Mouse (Mus musculus) forebrain, postnatal 0 days (tissue): ENCODE measurements around the gene Atrnl1. TPM values are rescaled to one million over a fixed set of nuclear protein-coding genes. Genes with fewer than 3 reads are reported as not detected.
A peak's percentile ranks its signal among the peaks of the same experiment; 100 is the strongest.

Experiments used
- ATAC-seq: fragments of 200-750 bp; cut with Nextera tagmentation; 2 replicates; pipeline ENCODE4 v1.8.0; 2017; ENCODE audit warnings: mild to moderate bottlenecking, moderate library complexity
- DNase-seq: peaks from one replicate; pipeline ENCODE4 v3.0.0-alpha.2; 2015
- H3K27ac ChIP-seq: fragments of 300-500 bp; sonication (generic); 2 replicates; pipeline ENCODE4 v1.5.1; 2014; ENCODE audit warnings: low read depth, mild to moderate bottlenecking, antibody characterized with exemption, low read length, moderate library complexity, mixed read lengths
- H3K27me3 ChIP-seq: fragments of 300-500 bp; sonication (generic); 2 replicates; pipeline ENCODE4 v1.6.1; 2014; ENCODE audit warnings: mild to moderate bottlenecking, low read length, mixed read lengths; ENCODE audit not compliant: insufficient read depth
- H3K36me3 ChIP-seq: fragments of 300-500 bp; sonication (generic); 2 replicates; pipeline ENCODE4 v1.6.1; 2014; ENCODE audit warnings: mild to moderate bottlenecking, moderate library complexity; ENCODE audit not compliant: insufficient read depth
- H3K4me1 ChIP-seq: fragments of 300-500 bp; sonication (generic); 2 replicates; pipeline ENCODE4 v1.6.1; 2014; ENCODE audit warnings: antibody characterized with exemption; ENCODE audit not compliant: insufficient read depth
- H3K4me2 ChIP-seq: fragments of 300-500 bp; sonication (generic); 2 replicates; pipeline ENCODE4 v1.6.1; 2014; ENCODE audit warnings: low read depth, mild to moderate bottlenecking, moderate library complexity
- H3K4me3 ChIP-seq: fragments of 300-500 bp; sonication (generic); 2 replicates; pipeline ENCODE4 v1.5.1; 2014; ENCODE audit warnings: low read depth, low read length, mixed read lengths
- H3K9ac ChIP-seq: fragments of 300-500 bp; sonication (generic); 2 replicates; pipeline ENCODE4 v1.6.1; 2014; ENCODE audit warnings: mild to moderate bottlenecking
- H3K9me3 ChIP-seq: fragments of 300-500 bp; sonication (generic); 2 replicates; pipeline ENCODE4 v1.6.1; 2016; ENCODE audit warnings: low read length
- CTCF ChIP-seq: sonication (generic); IDR thresholded peaks from 2 replicates; pipeline ENCODE4 v1.5.1; 2016; ENCODE audit warnings: antibody characterized with exemption, control low read depth, low read depth
- WGBS: fragments of 180-500 bp; shearing (Covaris S2); extraction: QIAGEN DNeasy Blood & Tissue Kit; methylation state at CpG from one replicate; pipeline ENCODE4 v1.1.7; 2014; 5-methylcytosine and 5-hydroxymethylcytosine counted together
- polyA plus RNA-seq: library from polyadenylated mRNA; unstranded; fragments of >200 nt; fragmentation: Nextera tagmentation; extraction: Ambion mirVana; gene quantifications from 2 replicates; pipeline ENCODE4 v1.2.1, GENCODE M21; 2015
- total RNA-seq: library from RNA; depleted of rRNA; stranded (reverse); fragments of >200 nt; gene quantifications from 2 replicates; pipeline ENCODE4 v1.2.3, GENCODE M21; 2014

Gene Atrnl1
- total and polyA plus RNA-seq, 2 experiments from 2014 or later = 4.8 to 59.9 TPM

- ATAC-seq (no peak), DNase-seq (no peak)
- TF ChIP-seq CTCF = no peak
- Histone ChIP-seq H3K36me3 (no peaks in the 10 kb centered on the region), H3K4me3 (no peak overlapping the region), H3K4me2 (no peak overlapping the region), H3K9ac (no peak overlapping the region), H3K9me3 (no peaks in the 10 kb centered on the region), H3K4me1 (no peaks in the 10 kb centered on the region), H3K27me3 (no peaks in the 10 kb centered on the region), H3K27ac (no peak overlapping the region)
- WGBS = 74% methylated on average over 6 of the region's 6 CpGs
Measured at GRCm38 (mm10) chr19:57814291-57814690, 203.5 kb downstream of the Atrnl1 start.

DNA sequence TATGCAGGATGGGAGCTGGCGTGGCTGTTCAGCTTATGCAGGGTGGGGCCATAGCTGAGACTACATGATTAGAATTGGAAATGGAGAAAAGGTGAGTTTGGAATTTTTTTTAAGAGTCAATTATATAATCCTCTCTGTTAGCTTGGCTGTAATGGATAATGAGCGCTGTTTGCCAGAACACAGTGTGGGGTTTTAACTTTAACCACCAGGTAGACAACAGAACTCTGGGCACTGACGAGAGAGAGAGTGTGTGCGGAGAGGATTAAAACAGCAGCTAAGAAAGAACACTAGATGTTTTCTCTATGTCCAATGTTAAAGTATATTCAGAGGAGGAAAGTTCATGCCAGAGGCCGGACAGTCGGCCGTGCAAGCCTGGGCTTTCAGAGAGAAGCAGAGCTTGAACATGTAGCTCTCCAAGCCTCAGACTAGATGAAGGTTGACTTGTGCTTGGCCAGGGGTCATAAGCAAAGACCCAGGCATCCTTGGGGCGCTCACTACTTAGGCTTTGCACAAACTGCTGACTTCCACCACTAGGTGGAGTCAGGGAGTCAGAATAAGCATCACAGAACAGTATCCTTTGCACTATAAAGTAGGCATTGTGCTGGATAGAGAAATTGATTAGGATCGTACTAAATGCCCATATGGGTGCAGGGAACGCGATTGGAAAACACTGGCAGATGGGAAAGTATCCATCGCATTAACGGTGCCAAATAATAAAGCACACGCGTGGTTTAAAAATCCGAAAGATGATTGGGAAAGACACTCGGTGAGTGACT is 205.6 kb downstream of the Atrnl1 start:
- Histone ChIP-seq H3K9ac (no peak overlapping the region), H3K4me1 (no peaks in the 10 kb centered on the region), H3K27me3 (no peaks in the 10 kb centered on the region), H3K36me3 (no peaks in the 10 kb centered on the region), H3K4me2 (no peak overlapping the region), H3K4me3 (no peak overlapping the region), H3K9me3 (no peaks in the 10 kb centered on the region), H3K27ac (no peak overlapping the region)
- ATAC-seq (peak; percentile 61; the same call in 1 of the 2 replicates), DNase-seq (peak; percentile 83)
- TF ChIP-seq CTCF = peak; percentile 94
- 69% methylated on average over 17 of the region's 17 CpGs for WGBS

DNA sequence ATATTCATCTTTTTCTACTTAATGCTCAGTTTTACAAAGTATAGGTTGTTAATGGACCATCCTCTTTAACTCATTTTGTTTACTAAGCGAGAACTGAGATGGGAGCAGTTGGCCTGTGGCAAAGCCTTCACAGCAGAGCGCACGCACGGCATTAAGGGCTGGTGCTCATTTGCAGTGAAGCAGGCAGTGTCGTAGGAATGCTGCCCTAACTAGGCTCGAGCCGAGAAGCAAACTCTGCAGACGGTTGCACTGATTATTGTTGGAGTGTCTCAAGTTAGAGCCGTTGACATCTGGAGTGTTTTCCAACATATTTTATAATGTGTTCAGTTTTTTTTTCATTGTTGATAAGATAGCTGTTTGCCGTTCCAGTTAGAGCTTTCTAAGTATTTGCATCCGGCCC is 206.9 kb downstream of the Atrnl1 start:
- Histone ChIP-seq H3K27me3 (no peaks in the 10 kb centered on the region), H3K9ac (no peak overlapping the region), H3K36me3 (no peaks in the 10 kb centered on the region), H3K9me3 (no peaks in the 10 kb centered on the region), H3K27ac (no peak overlapping the region), H3K4me2 (no peak overlapping the region), H3K4me1 (no peaks in the 10 kb centered on the region), H3K4me3 (no peak overlapping the region)
- no peak for TF ChIP-seq CTCF
- ATAC-seq (no peak), DNase-seq (peak; percentile 32)
- whole genome bisulfite sequencing = 47% methylated on average over 11 of the region's 11 CpGs

- 88% methylated on average over 4 of the region's 4 CpGs for WGBS
- Histone ChIP-seq H3K4me3 (no peak overlapping the region), H3K4me2 (no peak overlapping the region), H3K27me3 (no peaks in the 10 kb centered on the region), H3K4me1 (no peaks in the 10 kb centered on the region), H3K9me3 (no peaks in the 10 kb centered on the region), H3K27ac (no peak overlapping the region), H3K36me3 (no peaks in the 10 kb centered on the region), H3K9ac (no peak overlapping the region)
- no peak for ATAC-seq
- DNase-seq = no peak
- no peak for TF ChIP-seq CTCF
Measured at GRCm38 (mm10) chr19:57823446-57823845, 212.6 kb downstream of the Atrnl1 start.

DNA sequence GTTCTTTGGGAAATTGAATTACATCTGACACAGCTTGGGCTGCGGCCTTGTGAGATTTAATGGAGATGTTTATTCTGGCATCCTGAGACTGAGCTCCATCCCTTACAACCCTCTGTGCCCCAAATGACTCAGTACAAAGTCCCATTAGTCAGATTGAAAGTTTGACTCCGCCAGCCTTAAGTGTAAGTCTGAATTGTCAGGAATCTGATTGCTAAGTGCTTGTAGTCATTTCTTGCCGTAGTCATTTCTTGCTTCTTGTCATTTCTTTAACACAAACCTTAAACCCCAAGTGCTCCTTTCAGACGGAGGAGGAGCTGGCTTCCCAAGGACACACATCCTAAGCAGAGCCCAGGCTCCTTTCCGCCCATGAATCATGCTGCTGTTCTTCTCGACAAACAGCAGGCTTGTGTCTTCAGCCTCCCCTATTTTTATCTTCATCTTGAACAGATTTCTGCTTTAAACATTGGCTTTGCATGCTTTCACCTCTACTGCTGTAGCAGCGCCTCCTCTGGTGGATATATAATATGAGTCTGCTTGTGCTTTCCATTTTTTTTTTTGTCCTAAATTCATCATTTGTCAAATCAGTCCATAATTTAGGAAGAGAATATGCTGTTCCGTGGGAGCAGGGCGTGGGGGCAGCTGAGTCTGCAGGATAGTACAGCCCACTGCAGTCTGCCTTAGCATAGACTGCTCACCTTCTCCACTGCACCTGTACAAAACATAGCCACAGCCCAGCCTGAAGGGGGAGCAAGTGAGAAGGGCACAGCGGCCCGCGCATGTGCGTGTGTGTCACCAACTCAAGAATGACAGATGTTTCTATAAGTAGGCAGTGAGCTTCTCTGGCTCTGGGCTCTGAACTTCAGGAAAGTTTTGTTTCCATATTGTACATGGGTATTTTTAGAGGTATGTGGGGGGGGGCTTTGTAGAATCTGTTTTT is 214.7 kb downstream of the Atrnl1 start:
- WGBS = 90% methylated on average over 13 of the region's 13 CpGs
- no peak overlapping the region for H3K9ac ChIP-seq
- H3K9me3 ChIP-seq = no peaks in the 10 kb centered on the region
- no peak overlapping the region for H3K4me2 ChIP-seq
- no peaks in the 10 kb centered on the region for H3K4me1 ChIP-seq
- H3K27ac ChIP-seq = no peak overlapping the region
- DNase-seq (no peak), ATAC-seq (no peak)
- H3K4me3 ChIP-seq = no peak overlapping the region
- no peaks in the 10 kb centered on the region for H3K27me3 ChIP-seq
- peak; percentile 11; the same call in 1 of the 2 replicates for TF ChIP-seq CTCF
- no peaks in the 10 kb centered on the region for H3K36me3 ChIP-seq

- Histone ChIP-seq H3K9ac (no peak overlapping the region), H3K4me1 (no peaks in the 10 kb centered on the region), H3K4me2 (no peak overlapping the region), H3K27me3 (no peaks in the 10 kb centered on the region), H3K9me3 (no peaks in the 10 kb centered on the region), H3K4me3 (no peak overlapping the region), H3K36me3 (no peaks in the 10 kb centered on the region), H3K27ac (no peak overlapping the region)
- WGBS = 85% methylated on average over 7 of the region's 7 CpGs
- no peak for TF ChIP-seq CTCF
- DNase-seq (no peak), ATAC-seq (no peak)
Measured at GRCm38 (mm10) chr19:57833083-57833482, 222.2 kb downstream of the Atrnl1 start.

DNA sequence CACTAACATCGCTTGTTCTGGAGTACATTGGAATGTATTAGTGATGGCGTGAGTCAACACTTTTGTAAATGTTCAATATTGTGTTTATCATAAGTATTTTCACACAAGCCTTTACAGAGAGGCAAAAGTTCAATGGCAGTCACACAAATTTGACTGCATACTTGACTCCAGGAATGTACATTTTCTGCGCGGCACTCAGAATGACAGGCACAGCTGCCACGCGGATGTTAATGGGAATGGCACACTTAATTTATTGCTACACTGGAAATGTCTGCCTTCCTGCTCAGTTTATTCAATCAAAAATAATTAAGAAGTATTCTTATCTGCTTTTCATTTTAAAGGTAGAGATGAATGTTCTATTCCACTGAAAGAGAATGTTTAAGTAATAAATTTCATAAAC is 227.0 kb downstream of the Atrnl1 start:
- no peak for ATAC-seq
- no peak overlapping the region for H3K4me3 ChIP-seq
- H3K4me1 ChIP-seq = no peaks in the 10 kb centered on the region
- H3K4me2 ChIP-seq = no peak overlapping the region
- H3K27ac ChIP-seq = no peak overlapping the region
- H3K9me3 ChIP-seq = no peaks in the 10 kb centered on the region
- no peak overlapping the region for H3K9ac ChIP-seq
- WGBS = 68% methylated on average over 6 of the region's 6 CpGs
- DNase-seq = no peak
- H3K36me3 ChIP-seq = no peaks in the 10 kb centered on the region
- TF ChIP-seq CTCF = no peak
- H3K27me3 ChIP-seq = no peaks in the 10 kb centered on the region
